Mouse (Mus musculus): ENCODE measurements around the gene Zfp473.
A peak's percentile ranks its signal among the peaks of the same experiment; 100 is the strongest.

Gene Zfp473

DNA sequence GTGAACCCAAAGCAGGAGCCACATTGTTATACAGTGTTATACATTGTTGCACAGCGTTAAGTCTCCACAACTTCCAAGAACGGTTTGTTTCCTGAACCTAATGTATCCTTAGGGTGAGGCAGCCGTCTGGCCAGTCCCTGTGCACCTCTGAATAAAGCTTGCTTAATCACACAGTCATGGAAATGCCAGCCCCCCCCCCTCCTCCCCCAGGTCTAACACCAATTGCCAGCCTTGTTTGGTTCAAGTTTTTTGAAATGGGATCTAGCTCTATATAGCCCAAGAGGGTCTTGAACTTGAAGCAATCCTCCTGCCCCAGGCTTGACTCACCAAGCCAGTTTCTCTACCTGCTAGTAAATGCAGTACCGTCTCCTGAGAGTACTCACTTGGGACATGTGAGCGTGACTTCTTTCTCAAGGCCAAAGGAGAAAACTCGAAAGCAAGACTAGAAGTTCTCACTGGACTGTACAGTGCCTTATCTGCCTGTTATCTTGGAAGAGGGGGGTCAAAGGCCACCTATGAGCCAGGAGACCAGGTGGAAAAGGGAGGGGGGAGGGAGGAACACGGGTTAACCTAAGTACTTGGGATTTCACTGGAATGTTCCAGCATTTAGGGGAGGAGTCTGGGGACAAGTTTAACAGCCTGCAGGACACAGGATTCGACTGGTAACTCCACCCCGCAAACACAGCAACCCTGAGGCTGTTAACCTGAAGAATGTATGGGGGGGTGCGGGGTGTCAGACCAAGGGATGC lies 57.2 kb downstream of the Zfp473 start:
- no peaks in the 10 kb centered on the region for H3K27me3 ChIP-seq (ENCODE audit: insufficient read depth, low read length)
- H3K36me3 ChIP-seq (ENCODE audit: insufficient read depth, low read length) = no peaks in the 10 kb centered on the region
- TF ChIP-seq POU5F1 (IDR thresholded peaks at IDR 0.05; ENCODE audit: borderline replicate concordance, low read length) (no peak), CTCF (conservative IDR thresholded peaks at IDR 0.05; ENCODE audit: low read length) (no peak), NANOG (IDR thresholded peaks at IDR 0.05; ENCODE audit: borderline replicate concordance, low read length) (no peak)

GRCm38 (mm10) chr7:44689331-44689730 lies 61.5 kb downstream of the Zfp473 start:
- Histone ChIP-seq H3K4me1 (replicated peaks; ENCODE audit: low read depth, low read length) (peaks cover 44% of the 10 kb centered on the region), H3K4me3 (replicated peaks; ENCODE audit: low read length) (no peak overlapping the region), H3K27me3 (ENCODE audit: insufficient read depth, low read length) (no peaks in the 10 kb centered on the region; the same call in 1 of the 2 replicates), H3K36me3 (ENCODE audit: insufficient read depth, low read length) (no peaks in the 10 kb centered on the region), H3K9me3 (ENCODE audit: low read length) (no peaks in the 10 kb centered on the region)
- TF ChIP-seq NANOG (IDR thresholded peaks at IDR 0.05; ENCODE audit: borderline replicate concordance, low read length) = no peak
- no peak for TF ChIP-seq POU5F1 (IDR thresholded peaks at IDR 0.05; ENCODE audit: borderline replicate concordance, low read length)
- TF ChIP-seq CTCF (conservative IDR thresholded peaks at IDR 0.05; ENCODE audit: low read length) = no peak

More for the DNA sequence above, 57.2 kb downstream of the Zfp473 start:
- Histone ChIP-seq H3K4me3 (replicated peaks; ENCODE audit: low read length) (no peak overlapping the region), H3K4me1 (replicated peaks; ENCODE audit: low read depth, low read length) (peaks cover 53% of the 10 kb centered on the region), H3K9me3 (ENCODE audit: low read length) (no peaks in the 10 kb centered on the region)

DNA sequence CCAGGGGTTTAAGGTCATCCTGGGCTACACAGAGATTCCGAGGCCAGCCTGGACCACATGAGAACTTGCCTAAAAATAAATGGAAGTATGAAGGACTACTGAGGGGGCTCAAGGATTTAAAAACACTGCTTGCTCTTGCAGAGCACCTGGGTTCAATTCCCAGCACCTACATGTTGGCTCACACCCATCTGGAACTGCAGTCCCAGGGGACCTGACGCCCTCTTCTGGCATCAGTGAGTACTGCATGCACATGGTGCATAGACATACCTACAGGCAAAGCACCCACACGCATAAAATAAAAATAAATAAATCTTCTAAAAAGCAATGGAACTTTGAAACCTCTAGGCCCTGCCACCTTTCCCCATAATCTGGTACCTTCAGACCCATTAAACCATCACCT lies 62.0 kb downstream of the Zfp473 start:
- Histone ChIP-seq H3K27me3 (ENCODE audit: insufficient read depth, low read length) (no peaks in the 10 kb centered on the region; the same call in 1 of the 2 replicates), H3K4me3 (replicated peaks; ENCODE audit: low read length) (no peak overlapping the region), H3K4me1 (replicated peaks; ENCODE audit: low read depth, low read length) (peaks cover 44% of the 10 kb centered on the region), H3K36me3 (ENCODE audit: insufficient read depth, low read length) (no peaks in the 10 kb centered on the region), H3K9me3 (ENCODE audit: low read length) (no peaks in the 10 kb centered on the region)
- TF ChIP-seq CTCF (conservative IDR thresholded peaks at IDR 0.05; ENCODE audit: low read length) = peak; percentile 63
- TF ChIP-seq POU5F1 (IDR thresholded peaks at IDR 0.05; ENCODE audit: borderline replicate concordance, low read length) = no peak

DNA sequence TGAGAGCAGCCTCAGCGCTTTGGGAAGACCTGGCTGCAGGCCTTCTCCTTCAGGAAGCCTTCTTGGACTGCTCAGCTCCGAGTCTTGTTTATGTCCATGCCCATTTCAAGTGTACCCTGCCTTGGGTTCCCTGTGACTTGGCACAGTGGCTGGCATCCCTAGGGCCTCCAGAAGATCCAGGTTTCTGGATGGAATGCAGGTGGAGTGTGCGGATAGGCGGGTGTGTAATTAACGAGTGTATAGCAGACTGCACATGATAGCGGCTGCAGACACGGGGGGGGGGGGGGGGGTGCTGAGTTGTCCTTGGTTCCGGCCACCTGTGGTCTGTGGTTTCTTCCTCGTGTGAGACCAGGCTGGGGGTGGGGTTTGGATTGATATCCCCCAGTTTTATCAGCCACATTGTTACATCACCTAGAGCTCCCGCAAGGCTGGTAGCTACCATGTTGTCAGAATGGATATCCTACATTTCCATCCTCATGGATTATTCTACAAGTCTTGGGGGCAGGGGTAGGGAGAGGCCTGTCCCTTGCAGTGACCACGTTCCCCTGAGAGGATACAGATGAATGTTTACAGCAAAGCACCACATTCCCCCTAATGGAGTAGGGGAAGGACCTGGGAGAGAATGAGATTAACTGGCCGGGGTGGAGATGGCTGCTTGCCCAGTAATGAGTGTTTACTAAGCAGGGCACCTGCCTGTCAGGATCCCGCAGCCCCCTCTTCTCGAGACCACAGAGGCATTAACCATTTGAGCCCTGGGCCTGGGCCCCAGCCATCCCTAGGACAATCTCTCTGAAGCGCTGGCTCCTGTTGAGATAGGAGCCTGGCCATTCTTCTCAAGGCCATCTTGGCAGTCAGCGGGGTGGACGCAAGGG lies 65.1 kb downstream of the Zfp473 start:
- H3K4me1 ChIP-seq (replicated peaks; ENCODE audit: low read depth, low read length) = peaks cover 23% of the 10 kb centered on the region
- no peaks in the 10 kb centered on the region; the same call in 1 of the 2 replicates for H3K27me3 ChIP-seq (ENCODE audit: insufficient read depth, low read length)
- H3K9me3 ChIP-seq (ENCODE audit: low read length) = no peaks in the 10 kb centered on the region
- no peaks in the 10 kb centered on the region for H3K36me3 ChIP-seq (ENCODE audit: insufficient read depth, low read length)
- H3K4me3 ChIP-seq (replicated peaks; ENCODE audit: low read length) = no peak overlapping the region
- TF ChIP-seq CTCF (conservative IDR thresholded peaks at IDR 0.05; ENCODE audit: low read length) (no peak), NANOG (IDR thresholded peaks at IDR 0.05; ENCODE audit: borderline replicate concordance, low read length) (no peak), POU5F1 (IDR thresholded peaks at IDR 0.05; ENCODE audit: borderline replicate concordance, low read length) (no peak)

DNA sequence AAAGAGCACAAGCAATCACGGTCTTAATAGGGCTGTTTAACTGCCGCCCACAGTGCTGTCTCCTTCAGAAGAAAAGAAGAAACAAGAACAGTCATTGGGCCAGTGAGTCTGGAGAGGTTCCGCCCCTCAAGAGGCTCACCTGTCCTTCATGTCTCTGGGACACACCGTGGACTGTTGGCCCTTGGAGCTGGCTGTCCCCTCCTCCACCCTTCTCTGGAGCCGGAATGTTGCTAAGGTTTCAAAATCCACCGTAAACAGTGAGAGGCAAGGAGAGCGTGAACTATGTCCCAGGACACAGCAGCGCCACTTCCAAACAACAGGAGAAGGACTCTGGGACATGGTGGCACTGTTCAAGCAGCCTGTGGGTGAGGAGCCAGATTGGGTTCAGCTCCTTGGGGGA lies 67.2 kb downstream of the Zfp473 start:
- TF ChIP-seq NANOG (IDR thresholded peaks at IDR 0.05; ENCODE audit: borderline replicate concordance, low read length) (no peak), POU5F1 (IDR thresholded peaks at IDR 0.05; ENCODE audit: borderline replicate concordance, low read length) (no peak), CTCF (conservative IDR thresholded peaks at IDR 0.05; ENCODE audit: low read length) (no peak)
- no peaks in the 10 kb centered on the region for H3K9me3 ChIP-seq (ENCODE audit: low read length)
- H3K27me3 ChIP-seq (ENCODE audit: insufficient read depth, low read length) = no peaks in the 10 kb centered on the region; the same call in 1 of the 2 replicates
- no peak overlapping the region for H3K4me3 ChIP-seq (replicated peaks; ENCODE audit: low read length)
- no peaks in the 10 kb centered on the region for H3K36me3 ChIP-seq (ENCODE audit: insufficient read depth, low read length)
- H3K4me1 ChIP-seq (replicated peaks; ENCODE audit: low read depth, low read length) = peaks cover 23% of the 10 kb centered on the region

Measured in E14TG2a.4 (cell line).